Mouse (Mus musculus) embryonic facial prominence, embryonic 11.5 days (tissue): Measurements from ENCODE around the gene Ulk3. TPM values are rescaled to one million over a fixed set of nuclear protein-coding genes. Genes with fewer than 3 reads are reported as not detected.

Experiments
- ATAC-seq: fragments of 200-750 bp; cut with Nextera tagmentation; replicated peaks from 2 replicates; pipeline ENCODE4 v1.8.0; 2017; ENCODE audit warnings: low read depth; ENCODE audit not compliant: insufficient number of reproducible peaks, low FRiP score, low TSS enrichment
- DNase-seq: peaks from one replicate; pipeline ENCODE4 v3.0.0-alpha.2; 2015; ENCODE audit warnings: low spot score
- H3K27ac ChIP-seq: fragments of 300-500 bp; sonication (generic); replicated peaks from 2 replicates; pipeline ENCODE4 v1.5.1; 2014; ENCODE audit warnings: mild to moderate bottlenecking, low read depth, low read length, control low read depth
- H3K27me3 ChIP-seq: fragments of 300-500 bp; sonication (generic); 2 replicates; pipeline ENCODE4 v1.6.1; 2014; ENCODE audit warnings: mild to moderate bottlenecking, low read length, moderate library complexity, mixed read lengths; ENCODE audit not compliant: control insufficient read depth, insufficient read depth
- H3K36me3 ChIP-seq: fragments of 300-500 bp; sonication (generic); replicated peaks from 2 replicates; pipeline ENCODE4 v1.6.1; 2014; ENCODE audit warnings: low read depth, mild to moderate bottlenecking, low read length, moderate library complexity, mixed read lengths; ENCODE audit not compliant: control insufficient read depth, insufficient read depth
- H3K4me1 ChIP-seq: fragments of 300-500 bp; sonication (generic); 2 replicates; pipeline ENCODE4 v1.6.1; 2014; ENCODE audit warnings: low read length, mixed read lengths; ENCODE audit not compliant: control insufficient read depth, insufficient read depth
- H3K4me2 ChIP-seq: fragments of 300-500 bp; sonication (generic); 2 replicates; pipeline ENCODE4 v1.6.1; 2014; ENCODE audit warnings: low read depth, mild to moderate bottlenecking, control low read depth, low read length, moderate library complexity
- H3K4me3 ChIP-seq: fragments of 300-500 bp; sonication (generic); 2 replicates; pipeline ENCODE4 v1.5.1; 2014; ENCODE audit warnings: low read depth, low read length, control low read depth
- H3K9ac ChIP-seq: fragments of 300-500 bp; sonication (generic); replicated peaks from 2 replicates; pipeline ENCODE4 v1.6.1; 2014; ENCODE audit warnings: mild to moderate bottlenecking, control low read depth, low read length
- H3K9me3 ChIP-seq: fragments of 300-500 bp; sonication (generic); replicated peaks from 2 replicates; pipeline ENCODE4 v1.6.1; 2016; ENCODE audit warnings: mild to moderate bottlenecking, low read length, inconsistent platforms, mixed read lengths; ENCODE audit not compliant: control insufficient read depth
- WGBS: fragments of 180-500 bp; shearing (Covaris S2); extraction: QIAGEN DNeasy Blood & Tissue Kit; methylation state at CpG from one replicate; pipeline ENCODE4 v1.1.7; 2014; 5-methylcytosine and 5-hydroxymethylcytosine counted together
- polyA plus RNA-seq: library from polyadenylated mRNA; unstranded; fragments of >200 nt; fragmentation: Nextera tagmentation; extraction: Ambion mirVana; gene quantifications from 2 replicates; pipeline ENCODE4 v1.2.1, GENCODE M21; 2014

Gene Ulk3
- polyA plus RNA-seq, 1 experiment from 2014 or later, result 6.1 TPM

DNA sequence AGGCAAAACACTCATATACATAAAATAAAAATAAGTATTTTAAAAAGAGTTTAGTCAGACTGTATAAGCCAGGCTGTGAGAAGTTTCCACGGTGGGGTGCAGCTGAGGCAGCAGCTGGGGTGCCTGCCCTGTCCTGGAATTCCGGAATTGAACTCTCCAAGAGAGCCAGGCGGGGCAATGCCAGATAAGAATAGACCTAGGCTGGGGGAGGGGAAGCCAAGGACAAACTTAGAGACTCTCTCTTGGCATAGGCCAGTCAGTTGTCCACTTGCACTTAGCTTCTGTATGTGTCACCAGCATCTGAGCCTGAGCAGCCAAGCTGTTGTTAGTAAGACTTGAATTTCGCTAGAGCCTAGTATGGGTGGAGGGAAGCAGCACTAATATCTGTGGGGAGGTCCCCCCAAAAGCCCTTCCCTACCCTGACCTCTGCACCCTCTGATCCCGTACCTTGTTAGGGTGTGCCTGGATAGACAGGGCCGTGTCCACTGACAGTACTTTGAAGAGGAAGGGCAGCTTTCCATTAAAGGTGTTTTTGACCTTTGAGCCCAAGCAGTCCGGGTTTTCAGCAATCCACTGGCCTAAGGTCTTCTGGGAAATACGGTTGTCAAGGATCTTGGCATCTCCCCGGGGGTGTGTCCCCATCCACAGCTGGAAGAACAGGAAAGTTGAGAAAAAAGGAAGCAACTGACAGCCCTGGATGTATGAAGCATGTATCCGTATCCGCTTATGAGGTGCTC is 39.0 kb upstream of the Ulk3 start:
- Histone ChIP-seq H3K4me3 (no peak overlapping the region), H3K4me2 (no peak overlapping the region), H3K27ac (no peak overlapping the region), H3K9me3 (no peaks in the 10 kb centered on the region), H3K4me1 (0 out of 2 replicates have a peak, but pooled peaks cover 3% of the 10 kb centered on the region), H3K9ac (no peak overlapping the region), H3K36me3 (peaks cover 2% of the 10 kb centered on the region), H3K27me3 (no peaks in the 10 kb centered on the region)
- no peak for ATAC-seq
- DNase-seq, result no peak
- 85% methylated on average over 11 of the region's 11 CpGs for WGBS

DNA sequence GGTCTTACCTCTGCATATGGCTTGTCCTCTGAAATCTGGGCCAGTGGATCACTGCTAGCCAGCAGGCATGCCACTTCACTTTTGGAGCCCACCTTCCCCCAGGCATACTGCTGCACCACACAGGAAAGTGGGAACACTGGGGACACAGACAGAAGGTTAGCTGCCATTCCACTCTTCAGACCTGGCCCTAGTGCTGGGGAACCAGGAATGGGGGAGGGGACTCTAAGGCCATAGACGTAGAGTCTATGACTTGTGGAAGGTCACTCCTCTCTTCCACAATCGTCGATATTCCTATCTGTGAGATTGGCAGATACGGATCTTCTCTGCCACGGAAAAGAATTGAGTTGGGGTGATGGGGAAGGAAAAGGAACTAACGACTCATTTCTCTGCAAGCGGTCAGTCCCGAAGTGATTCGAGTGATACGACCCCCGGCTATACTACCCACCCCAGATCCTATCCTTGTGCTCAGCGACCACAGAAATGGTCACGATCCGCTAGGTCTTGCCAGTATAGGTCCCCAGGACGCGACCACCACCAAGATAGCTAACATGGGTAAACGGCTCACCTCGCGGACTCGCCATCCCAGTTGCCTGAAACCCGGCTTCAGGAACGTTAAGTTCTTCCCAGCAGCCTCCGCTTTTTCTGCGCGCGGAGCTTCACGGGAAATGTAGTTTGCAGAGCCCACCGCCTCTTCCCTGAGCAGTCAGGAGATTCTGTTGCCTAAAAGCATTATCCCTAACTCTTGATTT is 36.9 kb upstream of the Ulk3 start, which contains the start of gene Mpi:
Mpi (minus strand) TSS at position 625 of the 749 bp plus-strand sequence.
- no peak within 1 kb of the TSS for H3K27ac ChIP-seq
- peaks cover under 1% of the 10 kb centered on the region for H3K36me3 ChIP-seq
- H3K27me3 ChIP-seq, result no peaks in the 10 kb centered on the region
- H3K4me3 ChIP-seq, result peak within 1 kb of the TSS; percentile 70
- 0 out of 2 replicates have a peak, but pooled peaks cover 3% of the 10 kb centered on the region for H3K4me1 ChIP-seq
- H3K4me2 ChIP-seq, result peak within 1 kb of the TSS; percentile 75
- no peaks in the 10 kb centered on the region for H3K9me3 ChIP-seq
- DNase-seq (peak; percentile 89), ATAC-seq (peak; percentile 44; the same call in 1 of the 2 replicates)
- 1% methylated on average over 28 of the region's 28 CpGs for WGBS
- peak within 1 kb of the TSS; percentile 69 for H3K9ac ChIP-seq

DNA sequence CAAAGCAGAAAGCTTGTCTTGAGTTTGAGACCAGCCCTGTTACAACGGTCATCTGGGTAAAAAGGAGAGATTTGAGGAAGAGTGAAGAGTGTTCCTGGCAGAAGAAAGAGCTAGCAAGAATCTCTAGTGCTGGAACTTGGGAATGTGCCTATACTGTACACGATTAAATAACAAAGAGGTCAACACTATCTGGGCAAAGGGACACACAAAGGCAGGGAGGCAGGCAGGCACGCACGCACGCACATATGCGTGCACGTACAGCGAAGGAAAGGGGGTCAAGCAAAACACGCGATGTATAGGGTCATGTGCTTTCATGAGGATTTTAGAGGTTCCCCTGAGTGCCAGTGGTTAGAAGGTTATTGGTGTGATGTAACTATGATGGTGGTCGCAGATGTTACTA is 36.1 kb upstream of the Ulk3 start:
- Histone ChIP-seq H3K9ac (no peak overlapping the region), H3K36me3 (no peaks in the 10 kb centered on the region; the same call in none of the 2 replicates), H3K27ac (no peak overlapping the region), H3K27me3 (no peaks in the 10 kb centered on the region), H3K4me2 (no peak overlapping the region), H3K4me1 (0 out of 2 replicates have a peak, but pooled peaks cover 3% of the 10 kb centered on the region), H3K9me3 (no peaks in the 10 kb centered on the region), H3K4me3 (no peak overlapping the region)
- no peak for DNase-seq
- 72% methylated on average over 11 of the region's 11 CpGs for WGBS
- no peak; the same call in 1 of the 2 replicates for ATAC-seq

DNA sequence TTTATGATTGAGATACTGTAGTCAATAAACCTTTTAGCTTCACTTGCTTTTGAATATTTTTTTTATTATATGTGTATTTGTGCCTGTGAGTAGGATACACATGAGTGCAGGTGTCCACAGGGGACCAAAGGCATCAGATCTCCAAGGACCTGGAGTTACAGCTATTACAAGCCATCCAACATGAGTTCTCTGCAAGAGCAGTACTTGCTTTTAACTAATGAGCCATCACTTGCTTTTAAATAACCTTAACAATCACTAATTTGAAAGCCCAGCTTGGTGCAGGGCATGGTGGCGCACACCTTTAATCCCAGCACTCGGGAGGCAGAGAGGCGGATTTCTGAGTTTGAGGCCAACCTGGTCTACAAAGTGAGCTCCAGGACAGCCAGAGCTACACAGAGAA is 34.5 kb upstream of the Ulk3 start:
- Histone ChIP-seq H3K4me2 (no peak overlapping the region), H3K27me3 (no peaks in the 10 kb centered on the region), H3K27ac (no peak overlapping the region), H3K9ac (no peak overlapping the region), H3K4me3 (no peak overlapping the region), H3K4me1 (0 out of 2 replicates have a peak, but pooled peaks cover 3% of the 10 kb centered on the region), H3K9me3 (no peaks in the 10 kb centered on the region), H3K36me3 (no peaks in the 10 kb centered on the region; the same call in 1 of the 2 replicates)
- ATAC-seq (no peak), DNase-seq (no peak)
- WGBS, result 49% methylated on average over 3 of the region's 3 CpGs

DNA sequence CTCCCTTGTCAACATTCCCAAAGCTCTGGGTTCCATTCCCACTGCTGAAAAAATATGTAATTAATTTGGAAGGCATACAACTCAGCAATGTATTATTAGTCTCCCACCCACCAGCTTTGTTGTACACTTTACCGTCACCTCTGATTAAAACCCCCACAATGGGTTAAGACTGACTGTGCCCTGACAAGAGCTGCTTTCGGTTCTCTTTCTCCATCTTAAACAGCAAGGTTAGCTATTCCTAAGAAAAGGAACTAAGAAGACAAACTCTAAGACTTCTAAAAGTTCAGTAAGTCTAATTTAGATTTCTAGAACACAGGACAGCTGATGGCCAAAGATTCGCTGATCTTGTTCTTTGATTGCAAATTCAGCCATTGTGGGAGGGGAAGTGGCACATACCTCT is 32.0 kb upstream of the Ulk3 start:
- DNase-seq (no peak), ATAC-seq (no peak)
- Histone ChIP-seq H3K9me3 (no peaks in the 10 kb centered on the region), H3K4me2 (no peak overlapping the region), H3K27ac (no peak overlapping the region), H3K36me3 (no peaks in the 10 kb centered on the region), H3K4me1 (no peaks in the 10 kb centered on the region), H3K4me3 (no peak overlapping the region), H3K9ac (no peak overlapping the region), H3K27me3 (no peaks in the 10 kb centered on the region)
- 70% methylated on average over 3 of the region's 3 CpGs for WGBS

DNA sequence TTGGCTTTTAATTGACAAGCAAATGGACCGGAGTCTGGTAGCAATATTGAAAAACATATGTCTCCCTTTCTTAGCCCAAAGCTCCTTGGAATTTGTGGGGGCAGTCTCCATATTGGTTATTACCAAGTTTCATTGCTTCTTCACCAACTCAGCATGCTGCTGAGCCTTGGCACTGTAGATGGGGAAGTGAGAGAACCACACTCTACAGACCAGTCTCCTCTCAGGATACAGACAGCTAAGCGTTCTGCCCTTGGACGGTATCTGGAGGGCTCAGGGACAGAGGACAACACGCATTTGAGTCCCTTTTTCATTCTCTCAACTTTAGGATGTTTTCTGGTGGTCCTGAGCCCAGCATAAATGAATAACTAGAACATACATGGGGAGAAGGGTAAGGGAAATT is 30.6 kb upstream of the Ulk3 start:
- Histone ChIP-seq H3K9me3 (no peaks in the 10 kb centered on the region), H3K27me3 (no peaks in the 10 kb centered on the region), H3K27ac (no peak overlapping the region), H3K4me3 (no peak overlapping the region), H3K4me2 (no peak overlapping the region), H3K36me3 (no peaks in the 10 kb centered on the region), H3K9ac (no peak overlapping the region), H3K4me1 (no peaks in the 10 kb centered on the region)
- DNase-seq, result no peak
- WGBS, result 83% methylated on average over 4 of the region's 4 CpGs
- no peak for ATAC-seq

DNA sequence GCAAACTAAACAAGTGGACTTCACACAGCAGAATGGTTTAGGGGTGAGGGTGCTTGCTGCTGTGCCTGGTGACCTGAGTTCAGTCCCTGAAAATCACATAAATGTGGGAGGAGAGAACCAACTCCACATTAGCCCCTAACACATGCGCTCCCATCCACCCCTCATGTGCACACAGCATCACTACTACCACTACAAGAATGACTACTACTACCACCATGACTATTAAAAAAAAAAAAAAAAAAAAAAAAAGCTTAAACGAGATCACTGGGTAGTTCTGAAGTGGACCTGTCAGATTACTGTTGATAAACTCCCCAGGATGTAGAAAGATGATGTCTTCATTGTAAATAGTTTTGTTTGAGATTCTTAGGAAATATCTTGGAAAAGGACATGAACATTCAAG is 29.7 kb upstream of the Ulk3 start:
- Histone ChIP-seq H3K27me3 (no peaks in the 10 kb centered on the region), H3K9me3 (no peaks in the 10 kb centered on the region), H3K36me3 (no peaks in the 10 kb centered on the region), H3K9ac (no peak overlapping the region), H3K4me2 (no peak overlapping the region), H3K4me3 (no peak overlapping the region), H3K4me1 (no peaks in the 10 kb centered on the region), H3K27ac (no peak overlapping the region)
- ATAC-seq (no peak), DNase-seq (no peak)
- 77% methylated on average over 2 of the region's 2 CpGs for WGBS

DNA sequence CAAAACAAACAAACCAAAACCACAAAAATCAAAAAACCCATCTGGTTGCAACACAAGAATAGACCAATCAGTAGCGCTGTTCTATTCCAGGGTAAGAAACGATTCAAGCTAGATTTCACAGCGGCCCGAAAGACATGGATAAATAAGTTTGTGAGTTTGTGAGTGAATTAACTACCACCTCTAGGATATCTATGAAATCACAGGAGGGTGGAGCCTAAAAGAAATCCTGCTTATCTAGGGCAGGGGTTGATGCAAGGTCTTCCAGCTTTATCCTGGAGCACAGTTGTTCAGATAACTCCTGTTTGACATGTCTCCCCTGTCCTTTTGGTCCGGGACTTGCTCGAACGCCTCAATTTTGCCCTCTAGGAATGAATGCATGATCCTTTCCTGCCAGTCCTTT is 29.0 kb upstream of the Ulk3 start:
- 30% methylated on average over 7 of the region's 7 CpGs for WGBS
- H3K27me3 ChIP-seq, result no peaks in the 10 kb centered on the region
- H3K4me2 ChIP-seq, result peak overlapping the region; percentile 46
- DNase-seq, result no peak
- H3K27ac ChIP-seq, result no peak overlapping the region
- no peaks in the 10 kb centered on the region for H3K36me3 ChIP-seq
- no peaks in the 10 kb centered on the region for H3K9me3 ChIP-seq
- ATAC-seq, result no peak
- H3K9ac ChIP-seq, result peak overlapping the region; percentile 23; the same call in 1 of the 2 replicates
- H3K4me1 ChIP-seq, result no peaks in the 10 kb centered on the region
- H3K4me3 ChIP-seq, result peak overlapping the region; percentile 63
